Comparison of ENCODE assay signal across 14 mouse cellular contexts in genomic region chr3:115801581-115802200, GRCm38 (mm10).
DNase-seq lines count a peak whose midpoint lies in the region; ATAC-seq and TF ChIP-seq lines count a peak whose summit lies in the region.
"Had no signal": no experiment of that assay in that cellular context is flagged by ENCODE, and none has a peak within 500 bp of the region (broad histone marks: within the 10 kb centered on the region; RNA-seq: fewer than 3 reads in every experiment).

No protein-coding gene starts in this region.

- no peak for ATAC-seq in heart, postnatal 0 days (ENCODE audit: insufficient read depth, low read depth)
- ATAC-seq: intestine, embryonic 15.5 days had no signal

- no peaks in the 10 kb centered on the region for H3K36me3 ChIP-seq in heart, postnatal 0 days (replicated peaks; ENCODE audit: control insufficient read depth, insufficient read depth, low read length)
- H3K36me3 ChIP-seq: embryonic facial prominence, embryonic 13.5 days; intestine, embryonic 15.5 days; lung, embryonic 15.5 days; neural tube, embryonic 13.5 days had no signal

- TF ChIP-seq CTCF in heart, postnatal 0 days (IDR thresholded peaks at IDR 0.05; ENCODE audit: low read depth) = no peak

- 0 out of 2 replicates have a peak, but pooled peaks cover 4% of the 10 kb centered on the region for H3K4me1 ChIP-seq in heart, postnatal 0 days (ENCODE audit: control insufficient read depth, insufficient read depth)
- H3K4me1 ChIP-seq: embryonic facial prominence, embryonic 13.5 days; intestine, embryonic 15.5 days; lung, embryonic 15.5 days; neural tube, embryonic 13.5 days had no signal

- DNase-seq in heart, postnatal 0 days (ENCODE audit: low spot score) = no peak
- DNase-seq in heart, adult 18-20 months = no peak
- peak; percentile 26 for DNase-seq in thymus, postnatal 0 days (ENCODE audit: low spot score)
- DNase-seq in thymus, postnatal 10 days (ENCODE audit: low spot score in 2 of 2) = no peak
- DNase-seq in lung, postnatal 25 days (ENCODE audit: low spot score) = peak; percentile 40
- DNase-seq in yolk sac, embryonic 10.5 days (ENCODE audit: low spot score) = peak; percentile 34
- DNase-seq in urinary bladder, adult 18-20 months (ENCODE audit: low spot score in 2 of 2) = no peak
- no peak for DNase-seq in layer of hippocampus, adult 11-12 months (ENCODE audit: low spot score)
- DNase-seq: cerebellum, adult 9-11 months; midbrain, embryonic 14.5 days had no signal

- no peaks in the 10 kb centered on the region for H3K9me3 ChIP-seq in heart, postnatal 0 days (replicated peaks; ENCODE audit: control insufficient read depth, low read length)
- H3K9me3 ChIP-seq: embryonic facial prominence, embryonic 13.5 days; intestine, embryonic 15.5 days; lung, embryonic 15.5 days; neural tube, embryonic 13.5 days had no signal

- no peak overlapping the region for H3K9ac ChIP-seq in heart, postnatal 0 days (replicated peaks; ENCODE audit: low read depth, low read length)
- H3K9ac ChIP-seq: embryonic facial prominence, embryonic 13.5 days; intestine, embryonic 15.5 days; lung, embryonic 15.5 days; neural tube, embryonic 13.5 days had no signal

- H3K27me3 ChIP-seq in heart, postnatal 0 days (ENCODE audit: control insufficient read depth, insufficient read depth, low read length) = no peaks in the 10 kb centered on the region
- H3K27me3 ChIP-seq: embryonic facial prominence, embryonic 13.5 days; intestine, embryonic 15.5 days; lung, embryonic 15.5 days; neural tube, embryonic 13.5 days had no signal

- no peak overlapping the region for H3K4me3 ChIP-seq in heart, postnatal 0 days (ENCODE audit: low read depth, low read length)
- H3K4me3 ChIP-seq: embryonic facial prominence, embryonic 13.5 days; intestine, embryonic 15.5 days; lung, embryonic 15.5 days; neural tube, embryonic 13.5 days had no signal

- H3K27ac ChIP-seq in heart, postnatal 0 days (ENCODE audit: low read depth) = no peak overlapping the region
- H3K27ac ChIP-seq: embryonic facial prominence, embryonic 13.5 days; intestine, embryonic 15.5 days; neural tube, embryonic 13.5 days had no signal

- TF ChIP-seq EP300 in heart, postnatal 0 days (IDR thresholded peaks at IDR 0.05; ENCODE audit: low read depth) = 0 out of 2 replicates have a peak, but pooled peaks have one; percentile 21

- no peak overlapping the region for H3K4me2 ChIP-seq in heart, postnatal 0 days (ENCODE audit: low read depth, low read length)
- H3K4me2 ChIP-seq: embryonic facial prominence, embryonic 13.5 days; intestine, embryonic 15.5 days; lung, embryonic 15.5 days; neural tube, embryonic 13.5 days had no signal

- 67% methylated on average over 5 of the region's 5 CpGs for WGBS in heart, postnatal 0 days

Comparison
In these comparisons a context has a peak if more than half of its experiments do, and no peak if none do; other contexts are left out.
1. DNase-seq: peak in thymus, postnatal 0 days (single experiment), lung, postnatal 25 days (single experiment) and yolk sac, embryonic 10.5 days (single experiment); none in heart, postnatal 0 days (single experiment), heart, adult 18-20 months (0 of 2), thymus, postnatal 10 days (0 of 2), urinary bladder, adult 18-20 months (0 of 2) and layer of hippocampus, adult 11-12 months (single experiment).